9 mouse cellular contexts compared by ENCODE assay signal in genomic region chr8:105635481-105635880, GRCm38 (mm10). TPM values are rescaled to one million over a fixed set of nuclear protein-coding genes. Genes with fewer than 3 reads are reported as not detected.
DNase-seq lines count a peak whose midpoint lies in the region; ATAC-seq and TF ChIP-seq lines count a peak whose summit lies in the region.
"Had no signal": no experiment of that assay in that cellular context is flagged by ENCODE, and none has a peak within 500 bp of the region (broad histone marks: within the 10 kb centered on the region; RNA-seq: fewer than 3 reads in every experiment).

No protein-coding gene starts in this region.

- peak overlapping the region; percentile 95 for H3K27ac ChIP-seq in gastrocnemius, adult 2 months
- peak overlapping the region; percentile 69 for H3K27ac ChIP-seq in CH12.LX (ENCODE audit: insufficient read depth, low read depth)
- H3K27ac ChIP-seq in forebrain, embryonic 11.5 days (ENCODE audit: low read depth, low read length): peak overlapping the region; percentile 100; the same call in 1 of the 2 replicates
- peak overlapping the region; percentile 100; the same call in 1 of the 2 replicates for H3K27ac ChIP-seq in liver, embryonic 11.5 days (ENCODE audit: low read depth, low read length)

- in situ Hi-C loops in CH12.LX (cut with MboI; ENCODE audit: low pct_ligation_motif_present, low pct_unique_long_range_greater_than_20kb, low sequenced_read_pairs): loop anchor here (5.0 kb wide), 1 partner anchor 52 kb away; the partner anchor contains the start of gene Carmil2

- no peak for TF ChIP-seq POLR2A in CH12.LX (IDR thresholded peaks at IDR 0.05; ENCODE audit: low read depth, low read length)

- peaks cover 4 to 50% of the 10 kb centered on the region in 2 experiments; a peak in 3 of 4 replicates for H3K4me1 ChIP-seq in CH12.LX (ENCODE audit: control insufficient read depth in 1 of 2, insufficient read depth in 2 of 2)
- peaks cover 2% of the 10 kb centered on the region; the same call in 1 of the 2 replicates for H3K4me1 ChIP-seq in forebrain, embryonic 11.5 days (replicated peaks; ENCODE audit: control insufficient read depth, insufficient read depth, low read length)
- peaks cover 17% of the 10 kb centered on the region for H3K4me1 ChIP-seq in liver, embryonic 11.5 days (replicated peaks; ENCODE audit: control insufficient read depth, insufficient read depth, low read length)

- DNase-seq in gastrocnemius, adult 2 months: no peak
- no peak for DNase-seq in gastrocnemius, postnatal 10 days
- no peak for DNase-seq in CH12.LX (ENCODE audit: extremely low read depth)
- DNase-seq in forebrain, embryonic 11.5 days (ENCODE audit: low spot score): no peak
- no peak for DNase-seq in liver, embryonic 11.5 days (ENCODE audit: low spot score)
- DNase-seq in ovary, adult 18-20 months (ENCODE audit: low spot score): no peak
- no peak for DNase-seq in left cerebral cortex, postnatal 36 days (ENCODE audit: low spot score in 2 of 2)

- no peak for TF ChIP-seq CTCF in gastrocnemius, adult 2 months (IDR thresholded peaks at IDR 0.05)
- TF ChIP-seq CTCF in CH12.LX (conservative IDR thresholded peaks at IDR 0.05 in 1 of 2, IDR thresholded peaks at IDR 0.05 in 1 of 2; ENCODE audit: low read depth in 2 of 2, low read length in 2 of 2): no peak

- peak overlapping the region; percentile 41 for H3K4me2 ChIP-seq in CH12.LX (ENCODE audit: insufficient read depth, low read depth, poor library complexity, severe bottlenecking)
- H3K4me2 ChIP-seq in forebrain, embryonic 11.5 days (ENCODE audit: low read depth, low read length, severe bottlenecking): peak overlapping the region; percentile 57
- H3K4me2 ChIP-seq in liver, embryonic 11.5 days: peak overlapping the region; percentile 83

- no peak for ATAC-seq in forebrain, embryonic 11.5 days (replicated peaks; ENCODE audit: low FRiP score)
- ATAC-seq in liver, embryonic 11.5 days (replicated peaks; ENCODE audit: low FRiP score): no peak
- ATAC-seq in erythroid progenitor cell, adult 5-6 weeks (replicated peaks; ENCODE audit: low FRiP score, poor library complexity, severe bottlenecking): no peak

- no peak for TF ChIP-seq EP300 in CH12.LX (IDR thresholded peaks at IDR 0.05; ENCODE audit: low read length)

- H3K9ac ChIP-seq in CH12.LX (ENCODE audit: insufficient read depth, low read depth): peak overlapping the region; percentile 86
- H3K9ac ChIP-seq in forebrain, embryonic 11.5 days (ENCODE audit: low read length): peak overlapping the region; percentile 100
- peak overlapping the region; percentile 93 for H3K9ac ChIP-seq in liver, embryonic 11.5 days (ENCODE audit: low read depth, low read length)

- H3K4me3 ChIP-seq in gastrocnemius, adult 2 months: peak overlapping the region; percentile 93
- peak overlapping the region; percentile 71 to 85 (median 72) for H3K4me3 ChIP-seq in CH12.LX (replicated peaks in 1 of 3; ENCODE audit: low read depth in 2 of 3, low read length in 2 of 3, poor library complexity in 1 of 3)
- H3K4me3 ChIP-seq in forebrain, embryonic 11.5 days (ENCODE audit: low read depth, low read length): peak overlapping the region; percentile 96
- peak overlapping the region; percentile 93 for H3K4me3 ChIP-seq in liver, embryonic 11.5 days (ENCODE audit: low read depth, low read length)

- H3K79me2 ChIP-seq in CH12.LX (replicated peaks; ENCODE audit: control insufficient read depth, extremely low read depth, insufficient read depth, poor library complexity, severe bottlenecking): peaks cover 47% of the 10 kb centered on the region

- no peaks in the 10 kb centered on the region for H3K9me3 ChIP-seq in CH12.LX (replicated peaks; ENCODE audit: low read length)
- H3K9me3 ChIP-seq in forebrain, embryonic 11.5 days (ENCODE audit: control insufficient read depth, low read length): no peaks in the 10 kb centered on the region
- no peaks in the 10 kb centered on the region for H3K9me3 ChIP-seq in liver, embryonic 11.5 days (ENCODE audit: control insufficient read depth, low read length)

- dilution Hi-C loops in CH12.LX (cut with MboI; ENCODE audit: extremely low pct_ligation_motif_present, extremely low pct_unique_long_range_greater_than_20kb, low sequenced_read_pairs): no loop called here

- intact Hi-C loops in gastrocnemius, adult 2 months (cut with DNase I): no loop called here
- intact Hi-C loops in left cerebral cortex, postnatal 36 days (cut with DNase I): loop anchor here (5.0 kb wide), 1 partner anchor 57 kb away; no protein-coding TSS in a partner anchor

- H3K36me3 ChIP-seq in CH12.LX (replicated peaks in 1 of 2; ENCODE audit: control insufficient read depth in 1 of 2, insufficient read depth in 1 of 2, low read length in 1 of 2): peaks cover 0 to 11% of the 10 kb centered on the region in 2 experiments
- H3K36me3 ChIP-seq in forebrain, embryonic 11.5 days (ENCODE audit: control insufficient read depth, insufficient read depth, low read length): no peaks in the 10 kb centered on the region
- H3K36me3 ChIP-seq in liver, embryonic 11.5 days (ENCODE audit: control insufficient read depth, insufficient read depth, low read length): no peaks in the 10 kb centered on the region

- WGBS in forebrain, embryonic 11.5 days: 2% methylated on average over 11 of the region's 11 CpGs
- 5% methylated on average over 11 of the region's 11 CpGs for WGBS in liver, embryonic 11.5 days

- H3K27me3 ChIP-seq in CH12.LX (replicated peaks): no peaks in the 10 kb centered on the region
- no peaks in the 10 kb centered on the region for H3K27me3 ChIP-seq in forebrain, embryonic 11.5 days (ENCODE audit: control insufficient read depth, insufficient read depth, low read length)
- H3K27me3 ChIP-seq in liver, embryonic 11.5 days (replicated peaks; ENCODE audit: control insufficient read depth, insufficient read depth, low read length): no peaks in the 10 kb centered on the region
- H3K27me3 ChIP-seq: Patski had no signal

- TF ChIP-seq RAD21 in CH12.LX (IDR thresholded peaks at IDR 0.05; ENCODE audit: low read depth, low read length): no peak

TF ChIP-seq in CH12.LX, 34 proteins besides CTCF, POLR2A, EP300 and RAD21 (continues in another document):
- TF ChIP-seq MAFK (IDR thresholded peaks at IDR 0.05; ENCODE audit: insufficient replicate concordance, low read length) (no peak), BHLHE40 (IDR thresholded peaks at IDR 0.05; ENCODE audit: low read depth, low read length) (no peak), GABPA (IDR thresholded peaks at IDR 0.05; ENCODE audit: insufficient replicate concordance, low read depth, low read length) (no peak), ZNF384 (IDR thresholded peaks at IDR 0.05; ENCODE audit: low read depth, low read length) (no peak), MAX (IDR thresholded peaks at IDR 0.05; ENCODE audit: low read length) (no peak), ZKSCAN1 (IDR thresholded peaks at IDR 0.05; ENCODE audit: borderline replicate concordance, low read depth, low read length) (no peak)

RNA-seq across cellular contexts. Expression of gene Ctcf, which starts 0.9 kb away (rescaled TPM):
- 10 to 100 TPM; 33.2 to 42.6 TPM for total RNA-seq in gastrocnemius, adult 2 months (2021)
- total RNA-seq in gastrocnemius, postnatal 10 days (2021): 10 to 100 TPM; 43.7 to 46.7 TPM
- total RNA-seq in CH12.LX (2012; rRNA removed): 42.3 and 47.2 TPM in 2 replicates
- total RNA-seq in CH12.LX (2014; rRNA removed): 48.3 and 52.4 TPM in 2 replicates
- polyA plus RNA-seq in CH12.LX (2012; ENCODE audit: insufficient read length, low read depth): 97.9 and 107 TPM in 2 replicates
- polyA plus RNA-seq in forebrain, embryonic 11.5 days (2014; fragmentation: Nextera tagmentation; extraction: Ambion mirVana): 134 and 145 TPM in 2 replicates
- 79.0 and 83.2 TPM in 2 replicates for polyA plus RNA-seq in liver, embryonic 11.5 days (2014; fragmentation: Nextera tagmentation; extraction: Ambion mirVana)
- 154 and 195 TPM in 2 replicates for total RNA-seq in erythroid progenitor cell, adult 5-6 weeks (2015; ENCODE audit: low replicate concordance)
- 314 and 346 TPM in 2 replicates for total RNA-seq in erythroid progenitor cell, adult 5-6 weeks (2017; ENCODE audit: low replicate concordance)
- 10 to 100 TPM; 61.2 to 77.2 TPM for total RNA-seq in left cerebral cortex, postnatal 36 days (2021)

RNA-seq across cellular contexts. Expression of gene Agrp, which starts 1.7 kb away (rescaled TPM):
- under 1 TPM in 1 of 2 experiments, not detected in 1; 0.75 TPM for total RNA-seq in gastrocnemius, adult 2 months (2021)
- total RNA-seq in gastrocnemius, postnatal 10 days (2021): under 1 TPM; 0.84 to 0.85 TPM
- total RNA-seq in CH12.LX (2012; rRNA removed) (0.21 and 0.30 TPM in 2 replicates), CH12.LX (2014; rRNA removed) (not detected in 2 replicates)
- not detected in 2 replicates for polyA plus RNA-seq in CH12.LX (2012; ENCODE audit: insufficient read length, low read depth)
- 0.49 and 1.6 TPM in 2 replicates for polyA plus RNA-seq in forebrain, embryonic 11.5 days (2014; fragmentation: Nextera tagmentation; extraction: Ambion mirVana)
- polyA plus RNA-seq in liver, embryonic 11.5 days (2014; fragmentation: Nextera tagmentation; extraction: Ambion mirVana): 0.53 TPM in 1 of 2 replicates, not detected in the other
- total RNA-seq in erythroid progenitor cell, adult 5-6 weeks (2015; ENCODE audit: low replicate concordance): not detected in 2 replicates
- not detected in 2 replicates for total RNA-seq in erythroid progenitor cell, adult 5-6 weeks (2017; ENCODE audit: low replicate concordance)
- not detected for total RNA-seq in left cerebral cortex, postnatal 36 days (2021)

RNA-seq across cellular contexts. Expression of gene Ripor1, which starts 30.4 kb away (rescaled TPM):
- 10 to 100 TPM; 15.7 to 20.6 TPM for total RNA-seq in gastrocnemius, adult 2 months (2021)
- 10 to 100 TPM; 20.7 to 26.9 TPM for total RNA-seq in gastrocnemius, postnatal 10 days (2021)
- total RNA-seq in CH12.LX (2012; rRNA removed) (1.5 and 1.7 TPM in 2 replicates), CH12.LX (2014; rRNA removed) (0.24 and 0.28 TPM in 2 replicates)
- polyA plus RNA-seq in CH12.LX (2012; ENCODE audit: insufficient read length, low read depth): 5.8 and 7.2 TPM in 2 replicates
- polyA plus RNA-seq in forebrain, embryonic 11.5 days (2014; fragmentation: Nextera tagmentation; extraction: Ambion mirVana): 18.2 and 18.9 TPM in 2 replicates
- 31.4 and 33.0 TPM in 2 replicates for polyA plus RNA-seq in liver, embryonic 11.5 days (2014; fragmentation: Nextera tagmentation; extraction: Ambion mirVana)
- 7.2 and 11.3 TPM in 2 replicates for total RNA-seq in erythroid progenitor cell, adult 5-6 weeks (2015; ENCODE audit: low replicate concordance)
- total RNA-seq in erythroid progenitor cell, adult 5-6 weeks (2017; ENCODE audit: low replicate concordance): 0.23 and 1.8 TPM in 2 replicates
- total RNA-seq in left cerebral cortex, postnatal 36 days (2021): 10 to 100 TPM; 70.3 to 89.3 TPM

RNA-seq across cellular contexts. Expression of gene Carmil2, which starts 50.6 kb away (rescaled TPM):
- under 1 TPM in 1 of 2 experiments, not detected in 1; 0.17 TPM for total RNA-seq in gastrocnemius, adult 2 months (2021)
- under 1 TPM; 0.28 to 0.38 TPM for total RNA-seq in gastrocnemius, postnatal 10 days (2021)
- total RNA-seq in CH12.LX (2012; rRNA removed) (7.5 and 7.6 TPM in 2 replicates), CH12.LX (2014; rRNA removed) (1.7 and 2.0 TPM in 2 replicates)
- 32.6 and 33.2 TPM in 2 replicates for polyA plus RNA-seq in CH12.LX (2012; ENCODE audit: insufficient read length, low read depth)
- polyA plus RNA-seq in forebrain, embryonic 11.5 days (2014; fragmentation: Nextera tagmentation; extraction: Ambion mirVana): 1.8 and 2.0 TPM in 2 replicates
- polyA plus RNA-seq in liver, embryonic 11.5 days (2014; fragmentation: Nextera tagmentation; extraction: Ambion mirVana): 0.82 and 0.90 TPM in 2 replicates
- total RNA-seq in erythroid progenitor cell, adult 5-6 weeks (2015; ENCODE audit: low replicate concordance): 4.7 and 5.4 TPM in 2 replicates
- 4.2 and 7.0 TPM in 2 replicates for total RNA-seq in erythroid progenitor cell, adult 5-6 weeks (2017; ENCODE audit: low replicate concordance)
- 10 to 100 TPM; 56.3 to 66.3 TPM for total RNA-seq in left cerebral cortex, postnatal 36 days (2021)
